Mouse (Mus musculus) lung, postnatal 36 days (tissue): ENCODE measurements around the gene Aknad1.

Source experiments
- DNase-seq: peaks from one replicate; pipeline ENCODE4 v3.0.0; 2022; ENCODE audit warnings: mixed read lengths

Gene Aknad1

GRCm38 (mm10) chr3:108788455-108788794, 49.0 kb downstream of the Aknad1 start:
- no peak for DNase-seq

GRCm38 (mm10) chr3:108789299-108789698, 49.8 kb downstream of the Aknad1 start:
- DNase-seq: no peak

GRCm38 (mm10) chr3:108790499-108790898, 51.0 kb downstream of the Aknad1 start:
- no peak for DNase-seq

DNA sequence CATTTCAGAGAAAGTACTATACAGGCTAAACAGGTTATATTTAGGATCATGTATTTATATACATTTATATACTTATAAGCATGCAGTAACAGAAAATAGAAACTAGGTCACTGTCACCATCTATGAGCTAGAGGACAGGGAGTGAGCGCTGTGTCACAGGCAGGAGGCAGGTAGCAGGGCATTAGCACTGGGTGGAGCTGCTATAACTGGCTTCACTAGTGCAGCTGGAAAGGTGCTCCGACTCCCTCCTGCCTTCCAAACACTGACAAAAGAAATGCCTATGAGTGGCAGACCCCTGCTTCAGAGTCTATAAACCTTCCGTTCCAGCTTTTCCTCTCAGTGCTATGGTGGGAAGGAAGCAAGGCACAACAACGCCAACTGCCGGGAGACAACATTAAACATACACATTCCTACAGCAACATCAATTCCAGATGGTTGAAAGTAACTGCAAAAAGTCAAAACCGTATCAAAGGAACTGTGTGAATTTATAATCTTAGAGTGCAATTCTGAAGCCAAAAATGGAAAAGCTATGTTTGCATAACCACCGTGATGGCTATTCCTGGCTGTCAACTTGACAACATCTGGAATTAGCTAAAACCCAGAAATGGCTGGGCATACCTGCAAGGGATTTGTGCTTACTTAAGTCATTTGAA, 51.7 kb downstream of the Aknad1 start:
- DNase-seq: no peak

- DNase-seq: no peak
Measured at GRCm38 (mm10) chr3:108792420-108792819, 53.0 kb downstream of the Aknad1 start.

DNA sequence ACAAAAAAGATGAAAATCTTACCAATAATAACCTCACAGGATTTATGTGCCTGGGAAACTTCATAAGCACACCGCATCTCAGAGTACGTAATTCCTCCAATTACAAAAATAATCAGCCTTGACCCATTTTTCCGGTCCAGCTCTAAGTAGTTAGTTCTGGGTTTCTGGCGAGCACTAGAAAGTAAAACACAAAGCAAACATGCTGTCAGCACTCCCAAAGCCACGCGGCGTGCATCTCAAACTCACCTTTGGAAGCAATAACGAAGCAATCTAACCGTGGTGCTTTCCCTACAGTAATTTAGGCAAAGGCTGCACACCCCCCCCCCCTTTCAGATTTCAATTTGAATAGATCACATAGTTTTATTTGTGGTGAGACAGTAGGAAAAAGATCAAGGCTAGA, 55.3 kb downstream of the Aknad1 start:
- DNase-seq: no peak

DNA sequence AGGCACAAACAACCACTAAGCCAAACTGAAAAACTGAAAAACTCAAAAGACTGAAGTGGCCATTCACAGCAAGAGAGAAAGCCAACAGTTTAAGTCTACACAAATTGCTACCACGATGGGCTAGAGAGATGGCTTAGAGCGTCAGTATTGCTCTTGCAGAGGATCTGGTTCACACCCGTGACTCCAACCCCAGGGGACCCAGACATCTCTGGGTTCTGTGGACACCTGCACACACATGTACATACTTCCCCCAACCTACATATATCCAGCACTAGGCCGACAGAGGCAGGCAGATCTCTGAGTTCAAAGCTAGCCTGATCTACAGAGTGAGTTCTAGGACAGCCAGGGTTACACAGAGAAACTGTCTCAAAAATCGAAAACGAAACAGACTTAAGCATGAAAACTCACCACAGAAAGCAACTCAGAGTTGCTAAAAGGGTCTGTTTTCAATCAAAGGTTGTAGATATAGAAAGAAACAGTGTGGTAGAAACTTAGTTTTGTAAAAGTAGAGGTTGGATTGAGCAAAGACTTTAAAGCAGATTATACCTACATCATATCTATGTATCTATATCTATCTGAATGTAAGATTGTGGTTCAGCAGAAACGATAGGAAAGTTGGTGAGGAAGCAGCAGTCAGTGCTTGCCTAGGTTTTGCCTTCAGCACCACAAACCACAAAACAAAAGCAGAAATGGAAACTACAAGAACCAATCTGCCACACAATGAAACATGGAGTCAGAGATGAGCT, 56.3 kb downstream of the Aknad1 start:
- DNase-seq: no peak

GRCm38 (mm10) chr3:108796386-108796785, 56.9 kb downstream of the Aknad1 start:
- no peak for DNase-seq

DNA sequence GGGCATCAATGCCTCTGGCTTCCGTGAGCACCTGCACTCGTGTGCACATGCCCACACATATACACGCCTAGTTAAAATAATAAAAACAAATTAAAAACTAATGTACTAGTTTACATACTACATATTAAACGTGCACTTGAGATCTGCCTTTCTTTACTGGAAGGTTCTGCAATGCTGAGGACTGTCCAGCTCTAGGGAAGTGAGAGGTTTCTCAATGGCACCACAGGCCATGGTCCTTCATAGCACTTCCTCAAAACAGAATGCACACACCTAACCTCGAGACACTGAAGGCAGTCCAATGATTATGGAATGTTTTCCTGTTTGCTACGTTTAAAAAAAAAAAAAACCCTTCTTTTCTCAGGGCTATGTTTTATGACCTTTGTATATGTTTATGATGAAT, 58.3 kb downstream of the Aknad1 start:
- peak; percentile 30 for DNase-seq

DNA sequence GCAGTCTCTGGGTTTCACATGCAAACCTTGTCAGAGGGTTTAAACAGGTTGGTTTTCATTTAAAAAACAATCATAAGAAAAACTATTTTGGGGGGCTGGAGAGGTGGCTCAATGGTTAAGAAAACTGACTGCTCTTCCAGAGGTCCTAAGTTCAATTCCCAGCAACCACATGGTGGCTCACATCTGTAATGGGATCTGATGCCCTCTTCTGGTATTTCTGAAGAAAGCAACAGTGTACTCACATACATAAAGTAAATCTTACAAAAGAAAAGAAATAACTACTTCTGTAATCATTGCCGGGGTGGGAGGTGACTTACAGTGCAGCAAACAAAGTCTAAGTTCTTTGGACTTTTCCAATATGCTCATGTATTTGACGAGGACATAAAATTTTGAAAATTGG, 58.9 kb downstream of the Aknad1 start:
- no peak for DNase-seq

- DNase-seq: no peak
Measured at GRCm38 (mm10) chr3:108805622-108806021, 66.2 kb downstream of the Aknad1 start.

DNA sequence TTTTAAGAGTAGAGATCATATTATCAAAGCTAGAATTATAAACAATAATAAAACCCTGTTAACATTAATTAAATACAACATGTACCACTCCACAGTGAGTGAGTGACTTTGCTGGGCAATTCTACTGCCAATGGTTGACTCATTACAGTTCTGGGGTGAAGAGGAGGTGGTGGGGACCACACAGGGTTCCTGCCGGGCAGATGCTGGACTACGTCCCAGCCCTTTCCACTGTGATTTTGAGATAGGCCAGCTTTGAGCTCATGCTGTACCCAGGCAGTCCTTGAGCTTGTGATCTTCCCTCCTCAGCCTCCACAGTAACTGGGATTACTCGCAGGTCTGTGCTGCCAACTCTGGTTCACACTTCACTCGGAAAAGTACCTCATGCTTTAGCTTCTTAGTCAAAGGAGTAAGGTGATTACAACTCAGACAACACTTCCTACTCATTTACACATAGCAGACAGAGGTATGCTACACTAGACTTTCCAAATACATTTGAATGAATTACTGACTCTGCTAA, 71.3 kb downstream of the Aknad1 start:
- no peak for DNase-seq

DNA sequence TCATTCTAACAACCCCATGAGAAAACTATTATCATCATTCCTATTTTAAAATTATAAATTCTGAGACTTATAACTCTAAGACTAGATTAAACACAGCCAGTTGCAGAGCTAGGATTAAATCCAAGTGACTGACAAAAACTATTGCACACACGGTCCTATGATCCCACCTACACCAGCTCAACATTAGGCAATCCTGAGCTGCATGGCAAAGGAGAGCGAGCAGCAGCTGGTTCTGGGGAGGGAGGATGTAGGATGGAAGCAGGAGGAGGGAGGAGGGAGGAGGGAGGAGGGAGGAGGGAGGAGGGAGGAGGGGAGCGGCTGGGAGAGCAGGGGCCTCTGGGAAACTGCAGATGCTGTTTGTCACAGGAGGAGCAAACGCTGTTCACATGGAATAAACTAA, 76.2 kb downstream of the Aknad1 start:
- DNase-seq: no peak

DNA sequence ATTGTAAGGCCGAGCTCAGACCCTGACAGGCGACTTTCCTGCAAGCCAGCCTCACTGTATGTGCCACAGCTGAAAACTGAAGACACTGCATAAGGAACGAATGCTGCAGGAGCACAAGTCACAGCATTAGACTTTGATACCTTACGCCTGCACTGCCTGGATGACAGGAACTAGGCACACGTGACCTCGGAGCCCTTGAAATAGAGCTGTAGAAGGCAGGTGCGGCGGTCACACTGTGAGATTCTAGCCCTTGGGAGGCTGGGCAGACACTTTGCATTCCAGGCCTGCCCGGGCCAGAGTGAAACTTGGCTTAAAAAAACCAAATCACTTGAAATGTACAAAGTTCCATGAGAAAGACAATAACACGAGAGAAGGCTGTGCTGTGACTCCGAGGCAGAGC, 91.0 kb downstream of the Aknad1 start:
- DNase-seq: peak; percentile 79

DNA sequence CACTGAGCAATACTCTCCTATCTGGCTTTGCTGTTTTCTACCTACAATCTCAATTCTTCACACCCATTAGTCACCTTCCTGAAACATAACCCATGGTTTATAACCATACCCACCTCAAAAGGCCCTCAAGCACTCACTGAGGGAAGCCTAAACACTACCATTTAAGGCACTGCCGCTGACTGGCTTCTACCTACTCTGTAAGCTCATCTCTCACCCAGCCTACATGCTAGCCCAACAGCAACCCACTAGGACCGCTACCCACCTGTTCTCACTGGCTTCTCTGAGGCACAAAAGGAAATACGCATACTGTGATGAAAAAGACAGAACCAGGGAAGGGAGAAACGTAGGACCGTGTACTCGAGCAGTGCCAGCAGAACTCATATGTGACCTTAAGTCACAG, 92.3 kb downstream of the Aknad1 start:
- DNase-seq: no peak
